Mouse (Mus musculus) megakaryocyte progenitor cell, adult 5-6 weeks (primary cell): ENCODE measurements around the gene Wdr6. TPM values are rescaled to one million over a fixed set of nuclear protein-coding genes. Genes with fewer than 3 reads are reported as not detected.

Experiments used
- ATAC-seq: replicated peaks from 2 replicates; pipeline ENCODE4 v1.8.0; 2016; ENCODE audit warnings: mild to moderate bottlenecking, moderate TSS enrichment, inconsistent platforms; ENCODE audit not compliant: poor library complexity
- total RNA-seq, 2 experiments: library from RNA; stranded (forward) in 1 of 2; stranded (reverse) in 1 of 2; fragments of 157-497, 149-512 nt in 1 of 2; fragments of 200-1000 nt in 1 of 2; gene quantifications; 2 replicates each; pipeline versions ENCODE4 v1.2.3 to v1.2.4; 2015 to 2017

Wdr6 gene
- total RNA-seq, 2 experiments from 2014 or later, result 9.8 to 17.4 TPM

DNA sequence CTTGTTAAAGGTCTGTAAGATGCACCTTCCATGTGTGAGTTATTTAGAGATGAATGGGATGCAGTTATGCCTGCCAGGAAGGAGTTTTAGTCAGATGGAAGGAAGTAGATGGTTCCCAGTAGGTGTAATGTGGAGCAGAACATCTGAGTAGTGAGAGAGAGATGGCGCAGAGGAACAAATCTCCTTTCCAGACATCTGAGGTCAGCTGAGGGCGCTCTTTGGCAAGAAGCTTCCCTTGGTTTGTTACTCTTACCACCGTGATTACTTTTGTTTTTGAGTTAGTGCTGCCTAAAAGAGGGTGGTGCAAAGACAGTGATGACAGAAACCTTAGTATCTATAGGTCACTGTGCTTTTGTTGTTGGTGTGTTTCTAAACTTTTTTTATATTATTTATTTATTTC, 53.1 kb downstream of the Wdr6 start:
- ATAC-seq, result no peak

GRCm38 (mm10) chr9:108523341-108523740, 55.2 kb downstream of the Wdr6 start:
- ATAC-seq, result no peak

Other genes with a start within 250 kb of the Wdr6 start
- gene Gpx1, start 239.8 kb downstream of the Wdr6 start, total RNA-seq (2015), result 2,374 and 2,432 TPM in 2 replicates
- gene Gpx1, start 239.8 kb downstream of the Wdr6 start, total RNA-seq (2017), result 1,500 and 1,804 TPM in 2 replicates
- 108 and 145 TPM in 2 replicates for gene Usp4, start 230.9 kb downstream of the Wdr6 start, total RNA-seq (2015)
- gene Usp4, start 230.9 kb downstream of the Wdr6 start, total RNA-seq (2017), result 50.9 and 55.0 TPM in 2 replicates
- 0.49 TPM in 1 of 2 replicates, not detected in the other for gene 1700102P08Rik, start 185.9 kb downstream of the Wdr6 start, total RNA-seq (2015)
- 0.46 TPM in 1 of 2 replicates, not detected in the other for gene 1700102P08Rik, start 185.9 kb downstream of the Wdr6 start, total RNA-seq (2017)
- gene Ccdc36, start 150.3 kb downstream of the Wdr6 start, total RNA-seq (2015), result 0.20 and 0.49 TPM in 2 replicates
- gene Ccdc36, start 150.3 kb downstream of the Wdr6 start, total RNA-seq (2017), result 0.54 and 0.74 TPM in 2 replicates
- not detected in 2 replicates for gene BC048562, start 142.3 kb downstream of the Wdr6 start, total RNA-seq (2015)
- not detected in 2 replicates for gene BC048562, start 142.3 kb downstream of the Wdr6 start, total RNA-seq (2017)
- 14.6 and 17.9 TPM in 2 replicates for gene Ccdc71, start 118.2 kb downstream of the Wdr6 start, total RNA-seq (2015)
- 13.7 and 14.8 TPM in 2 replicates for gene Ccdc71, start 118.2 kb downstream of the Wdr6 start, total RNA-seq (2017)
- 0.46 and 1.1 TPM in 2 replicates for gene Klhdc8b, start 117.2 kb downstream of the Wdr6 start, total RNA-seq (2015)
- 4.1 and 8.1 TPM in 2 replicates for gene Klhdc8b, start 117.2 kb downstream of the Wdr6 start, total RNA-seq (2017)
- gene Lamb2, start 99.0 kb downstream of the Wdr6 start, total RNA-seq (2015), result 0.05 and 0.32 TPM in 2 replicates
- 0.08 TPM in 1 of 2 replicates, not detected in the other for gene Lamb2, start 99.0 kb downstream of the Wdr6 start, total RNA-seq (2017)
- 33.4 and 36.1 TPM in 2 replicates for gene Usp19, start 88.1 kb downstream of the Wdr6 start, total RNA-seq (2015)
- 38.0 and 47.0 TPM in 2 replicates for gene Usp19, start 88.1 kb downstream of the Wdr6 start, total RNA-seq (2017)
- gene Qars, start 71.0 kb downstream of the Wdr6 start, total RNA-seq (2015), result 177 and 194 TPM in 2 replicates
- gene Qars, start 71.0 kb downstream of the Wdr6 start, total RNA-seq (2017), result 184 and 188 TPM in 2 replicates
- 92.3 and 107 TPM in 2 replicates for gene Qrich1, start 61.9 kb downstream of the Wdr6 start, total RNA-seq (2015)
- 133 and 134 TPM in 2 replicates for gene Qrich1, start 61.9 kb downstream of the Wdr6 start, total RNA-seq (2017)
- 266 and 290 TPM in 2 replicates for gene Impdh2, start 18.5 kb downstream of the Wdr6 start, total RNA-seq (2015)
- 342 and 372 TPM in 2 replicates for gene Impdh2, start 18.5 kb downstream of the Wdr6 start, total RNA-seq (2017)
- 33.7 and 36.8 TPM in 2 replicates for gene Ndufaf3, start 11.3 kb downstream of the Wdr6 start, total RNA-seq (2015)
- 7.3 and 22.1 TPM in 2 replicates for gene Ndufaf3, start 11.3 kb downstream of the Wdr6 start, total RNA-seq (2017)
- 95.3 and 103 TPM in 2 replicates for gene Dalrd3, start 8.9 kb downstream of the Wdr6 start, total RNA-seq (2015)
- 42.7 and 43.4 TPM in 2 replicates for gene Dalrd3, start 8.9 kb downstream of the Wdr6 start, total RNA-seq (2017)
- 0.39 and 1.2 TPM in 2 replicates for gene P4htm, start 18.9 kb upstream of the Wdr6 start, total RNA-seq (2015)
- gene P4htm, start 18.9 kb upstream of the Wdr6 start, total RNA-seq (2017), result 1.00 and 1.8 TPM in 2 replicates
- 20.0 and 20.1 TPM in 2 replicates for gene Arih2, start 70.6 kb upstream of the Wdr6 start, total RNA-seq (2015)
- 42.5 and 47.4 TPM in 2 replicates for gene Arih2, start 70.6 kb upstream of the Wdr6 start, total RNA-seq (2017)
- gene Slc25a20, start 83.3 kb upstream of the Wdr6 start, total RNA-seq (2015), result 18.5 and 21.5 TPM in 2 replicates
- 26.0 and 28.3 TPM in 2 replicates for gene Slc25a20, start 83.3 kb upstream of the Wdr6 start, total RNA-seq (2017)
- 20.0 and 21.9 TPM in 2 replicates for gene Prkar2a, start 110.6 kb upstream of the Wdr6 start, total RNA-seq (2015)
- 17.4 and 29.2 TPM in 2 replicates for gene Prkar2a, start 110.6 kb upstream of the Wdr6 start, total RNA-seq (2017)
- 12.9 and 21.1 TPM in 2 replicates for gene Ip6k2, start 205.1 kb upstream of the Wdr6 start, total RNA-seq (2015)
- gene Ip6k2, start 205.1 kb upstream of the Wdr6 start, total RNA-seq (2017), result 40.9 and 50.6 TPM in 2 replicates
- gene Nckipsd, start 229.6 kb upstream of the Wdr6 start, total RNA-seq (2015), result 8.4 and 8.7 TPM in 2 replicates
- gene Nckipsd, start 229.6 kb upstream of the Wdr6 start, total RNA-seq (2017), result 5.0 and 5.5 TPM in 2 replicates
- 4.5 and 5.4 TPM in 2 replicates for gene Celsr3, start 247.6 kb upstream of the Wdr6 start, total RNA-seq (2015)
- gene Celsr3, start 247.6 kb upstream of the Wdr6 start, total RNA-seq (2017), result 1.5 and 2.5 TPM in 2 replicates